Mouse (Mus musculus) heart, adult 8-10 months (tissue): ENCODE data around the gene Wdhd1. TPM values are rescaled to one million over a fixed set of nuclear protein-coding genes. Genes with fewer than 3 reads are reported as not detected.

Source experiments
- DNase-seq: peaks from one replicate; pipeline ENCODE4 v3.0.0; 2022; ENCODE audit warnings: low spot score
- total RNA-seq, 4 experiments: library from RNA; stranded (reverse); gene quantifications; 2 replicates each; pipeline ENCODE4 v1.2.4; 2022

The Wdhd1 gene
- total RNA-seq, 4 experiments from 2014 or later = 0.57 to 1.1 (median 0.78) TPM

DNA sequence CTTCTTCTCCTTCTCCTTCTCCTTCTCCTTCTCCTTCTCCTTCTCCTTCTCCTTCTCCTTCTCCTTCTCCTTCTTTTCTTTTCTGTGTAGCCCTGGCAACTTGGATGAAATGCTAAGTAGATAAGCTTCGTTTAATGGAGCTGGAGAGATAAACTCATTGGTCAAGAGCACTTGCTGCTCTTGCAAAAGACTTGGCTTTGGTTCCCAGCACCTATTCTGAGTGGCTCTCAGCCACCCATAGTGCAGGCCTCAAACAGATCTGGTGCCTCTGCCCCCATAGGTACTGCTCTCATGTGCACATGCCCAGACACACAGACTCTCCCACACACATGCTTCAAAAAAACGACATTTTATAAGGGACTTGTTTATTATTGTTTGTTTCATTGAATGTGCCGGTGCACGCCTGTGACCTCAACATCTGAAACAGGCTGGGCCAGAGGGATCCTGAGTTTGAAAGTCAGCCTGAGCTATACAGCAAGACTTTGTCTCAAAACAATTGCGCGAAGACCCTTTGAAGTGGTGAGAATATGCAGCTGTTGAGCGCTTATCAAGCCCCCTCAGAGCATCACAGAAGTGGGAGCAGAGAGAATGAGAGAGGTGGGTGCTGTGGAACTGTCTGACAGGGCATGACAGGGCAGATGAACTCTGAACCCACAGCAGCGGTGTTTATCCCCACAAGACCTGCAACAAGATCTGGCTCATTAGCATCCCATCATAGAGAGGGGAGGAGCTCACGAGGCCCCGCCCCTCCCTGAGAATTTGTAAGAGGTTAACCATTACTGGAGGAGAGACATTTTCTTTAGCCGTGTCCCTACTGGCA is 53.8 kb downstream of the Wdhd1 start:
- DNase-seq = no peak

DNA sequence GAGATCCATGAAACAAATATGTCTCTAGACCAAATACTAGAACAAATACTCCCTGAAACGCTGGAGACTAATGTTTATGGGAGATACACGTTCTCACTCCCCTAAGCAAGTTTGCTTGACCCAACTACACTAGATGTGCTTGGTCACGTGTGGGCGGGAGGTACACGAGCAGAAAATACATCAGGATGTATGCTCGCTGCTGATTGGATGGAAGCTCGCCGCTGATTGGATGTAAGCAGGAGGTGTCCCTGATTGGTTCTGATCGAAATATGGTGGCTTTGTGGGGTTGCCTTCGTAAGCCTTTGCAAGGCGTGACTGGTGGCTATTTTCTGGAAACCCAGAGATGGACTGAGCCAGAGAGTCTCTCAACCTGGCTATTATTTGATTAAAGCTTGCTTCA is 55.1 kb downstream of the Wdhd1 start:
- DNase-seq = no peak

DNA sequence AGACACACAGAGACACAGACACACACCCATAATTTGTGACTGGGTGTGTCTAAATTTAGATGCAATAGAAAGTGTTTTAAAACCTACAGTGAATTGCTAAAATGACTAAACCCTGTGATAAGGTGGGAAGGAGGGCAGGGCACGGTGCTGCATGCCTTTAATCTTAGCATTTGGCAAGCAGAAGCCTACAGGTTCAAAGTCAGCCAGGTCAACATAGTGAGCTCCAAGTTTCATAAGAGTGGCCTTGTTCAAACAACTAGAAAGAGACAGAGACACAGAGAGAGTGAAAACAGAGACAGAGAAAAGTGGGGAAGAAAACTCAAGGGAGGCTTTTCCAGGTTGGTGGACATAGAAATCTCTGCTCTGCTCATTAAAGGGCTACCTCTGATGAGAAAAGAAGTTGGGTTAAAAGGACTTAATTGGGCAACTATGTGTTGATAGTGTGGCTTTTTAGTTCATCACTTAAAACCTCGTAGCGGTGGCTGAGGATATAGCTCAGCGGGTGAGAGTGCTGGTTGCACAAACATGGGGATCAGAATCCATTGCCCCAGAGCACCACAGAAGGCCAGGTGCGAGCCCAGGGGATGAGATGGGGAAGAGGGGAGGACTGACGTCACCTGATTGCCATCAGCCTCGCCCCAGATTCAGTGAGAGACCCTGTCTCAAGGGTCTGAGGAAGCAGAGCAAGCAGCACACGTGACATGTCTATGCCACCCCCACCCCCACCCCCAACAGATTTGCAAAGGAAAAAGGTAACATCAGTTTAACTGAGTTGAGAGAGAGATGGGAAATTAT is 56.2 kb downstream of the Wdhd1 start:
- DNase-seq = no peak

DNA sequence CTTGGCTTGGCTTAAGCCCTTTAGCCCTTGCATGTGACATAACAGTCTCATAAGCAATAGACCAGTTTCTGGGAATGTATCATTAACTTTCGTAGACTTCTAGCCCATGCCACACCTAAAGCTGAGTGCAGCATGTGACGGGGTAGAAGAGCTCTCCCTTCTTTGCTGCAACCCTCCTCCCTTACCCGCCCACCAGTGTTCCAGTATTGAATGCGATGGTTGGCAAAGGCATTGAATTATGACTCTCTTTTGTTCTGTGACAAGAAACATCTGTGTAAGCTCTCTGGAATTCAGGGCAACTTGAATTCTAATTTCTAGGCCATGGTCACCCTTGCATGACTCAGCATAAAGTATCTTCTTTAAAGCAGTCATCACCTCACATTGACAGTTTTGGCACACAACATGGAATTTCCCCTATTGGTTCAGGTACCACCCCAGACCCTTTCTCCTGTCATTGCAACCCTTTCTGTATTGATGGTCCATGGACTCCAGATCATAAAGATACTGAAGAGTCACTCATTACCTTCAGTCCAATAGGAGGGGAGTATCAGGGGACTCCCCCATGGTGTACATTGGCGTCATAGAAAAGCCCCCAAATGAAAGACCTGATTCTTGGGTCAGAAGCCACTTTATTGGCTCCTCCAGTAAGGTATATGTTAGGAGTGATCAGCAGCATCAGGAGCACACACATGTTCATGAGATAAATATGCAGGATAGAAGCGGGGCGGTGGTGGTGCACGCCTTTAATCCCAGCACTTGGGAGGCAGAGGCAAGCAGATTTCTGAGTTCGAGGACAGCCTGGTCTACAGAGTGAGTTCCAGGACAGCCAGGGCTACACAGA is 57.7 kb downstream of the Wdhd1 start:
- DNase-seq = no peak

DNA sequence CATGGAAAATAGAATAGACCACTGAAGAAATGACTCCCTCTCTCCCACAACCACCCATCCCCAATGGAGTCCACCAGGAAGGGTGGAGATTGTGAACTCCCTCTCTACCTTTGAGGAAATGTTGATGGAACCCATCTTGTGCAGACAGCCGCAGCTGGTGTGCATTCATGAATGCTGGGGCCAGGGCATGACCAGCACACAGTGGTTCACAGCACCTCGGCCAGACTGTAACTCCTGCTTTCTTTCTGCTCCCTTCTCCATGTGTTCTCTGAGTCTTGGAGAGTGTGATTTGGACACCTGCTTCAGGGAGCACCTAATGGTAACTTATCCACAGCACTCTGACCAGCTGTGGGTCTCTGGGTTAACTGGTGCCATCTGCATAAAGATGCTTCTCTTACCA is 60.1 kb downstream of the Wdhd1 start:
- DNase-seq = no peak

DNA sequence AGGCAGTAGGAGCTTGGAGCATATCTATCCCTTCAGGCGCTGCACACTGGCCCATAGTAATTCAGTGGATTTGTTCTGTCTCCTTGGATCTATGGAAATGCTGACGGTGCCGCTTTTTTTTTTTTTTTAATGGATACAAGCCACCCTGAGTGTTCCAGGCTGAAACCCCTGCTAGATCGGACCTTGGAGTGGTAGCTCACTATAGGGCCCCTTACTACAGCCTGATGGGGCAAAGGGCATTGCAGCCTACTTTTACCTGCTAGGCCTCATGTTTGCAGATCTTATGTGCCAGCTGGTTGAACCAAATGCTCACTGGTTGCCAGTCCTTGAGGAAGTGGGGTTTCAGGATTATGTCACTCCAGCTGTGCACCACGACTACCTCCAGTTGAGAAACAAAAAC is 62.3 kb downstream of the Wdhd1 start:
- DNase-seq = no peak

DNA sequence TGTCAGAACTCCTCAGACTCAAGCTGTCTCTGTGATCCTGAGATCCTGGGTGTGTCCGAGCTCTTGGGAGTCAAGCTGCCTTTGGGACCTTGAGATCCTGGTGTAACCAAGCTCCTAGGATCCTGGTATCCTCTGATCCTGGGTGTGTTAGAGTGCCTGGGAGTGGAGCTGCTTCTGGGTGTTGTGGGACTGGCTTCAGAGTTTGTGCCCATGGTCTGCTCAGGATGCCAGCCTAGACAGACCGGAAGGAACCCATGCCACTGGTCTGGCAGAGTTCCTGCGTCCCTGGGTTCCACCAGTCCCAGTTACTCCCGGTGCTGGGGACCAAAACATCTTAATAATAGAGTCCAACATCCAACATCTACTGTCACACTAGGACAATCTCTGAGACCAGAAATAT is 63.4 kb downstream of the Wdhd1 start:
- DNase-seq = no peak

DNA sequence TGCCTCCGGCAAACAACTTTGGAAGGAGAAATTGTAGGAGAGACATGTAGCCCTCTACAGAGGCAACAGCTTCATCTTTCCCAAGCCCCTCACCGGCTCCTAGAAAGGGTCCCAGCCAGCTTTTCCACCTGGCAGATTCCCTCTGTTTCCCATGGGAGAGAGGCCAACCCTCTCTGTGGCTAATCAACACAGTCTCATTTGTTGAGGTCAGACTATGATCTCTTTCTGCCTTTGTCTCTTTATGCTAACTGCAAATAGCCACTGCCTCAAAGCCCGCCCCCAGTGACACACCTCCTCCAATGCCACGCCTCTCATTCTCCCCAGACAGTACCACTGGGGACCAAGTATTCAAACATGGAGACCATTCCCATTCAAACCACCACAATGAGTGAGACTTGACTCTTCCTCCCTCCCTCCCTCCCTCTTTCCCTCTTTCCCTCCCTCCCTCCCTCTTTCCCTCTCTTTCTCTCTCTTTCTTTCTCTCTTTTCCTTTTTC is 66.9 kb downstream of the Wdhd1 start:
- DNase-seq = no peak

DNA sequence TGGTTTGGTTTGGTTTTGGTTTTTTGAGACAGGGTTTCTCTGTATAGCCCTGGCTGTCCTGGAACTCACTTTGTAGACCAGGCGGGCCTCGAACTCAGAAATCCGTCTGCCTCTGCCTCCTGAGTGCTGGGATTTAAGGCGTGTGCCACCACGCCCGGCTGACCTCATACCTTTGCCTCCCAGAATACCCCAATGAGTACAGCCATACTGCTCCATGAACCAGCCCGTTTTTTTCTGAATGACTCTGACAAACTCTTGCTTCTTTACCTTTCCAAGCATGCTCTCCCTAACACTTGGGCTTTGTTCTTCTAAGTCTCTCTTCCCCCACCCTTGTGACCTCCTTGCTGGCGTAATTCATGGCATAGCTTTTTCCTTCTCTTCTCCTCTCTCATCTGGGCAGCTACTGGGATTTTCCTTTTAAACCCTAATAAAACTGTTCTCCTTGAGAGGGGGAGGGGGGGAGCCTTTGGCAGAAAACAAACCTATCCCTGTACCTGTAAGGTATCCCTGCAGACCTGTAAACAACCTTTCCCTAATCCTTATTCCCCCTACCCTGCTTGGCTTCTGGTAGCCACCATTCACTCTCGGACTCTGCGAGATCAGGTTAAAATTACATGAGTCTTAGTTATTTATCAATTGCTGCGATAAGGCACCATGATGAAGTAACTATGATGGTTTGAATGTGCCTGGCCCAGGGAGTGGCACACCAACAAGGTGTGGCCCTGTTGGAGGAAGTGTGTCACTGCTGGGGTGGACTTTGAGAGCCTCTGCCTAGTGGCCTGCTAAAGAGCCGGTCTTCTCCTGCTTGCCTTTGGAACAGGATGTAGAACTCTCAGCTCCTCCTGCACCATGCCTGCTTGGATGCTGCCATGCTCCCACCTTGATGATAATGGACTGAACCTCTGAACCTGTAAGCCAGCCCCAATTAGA is 67.8 kb downstream of the Wdhd1 start:
- DNase-seq = no peak

DNA sequence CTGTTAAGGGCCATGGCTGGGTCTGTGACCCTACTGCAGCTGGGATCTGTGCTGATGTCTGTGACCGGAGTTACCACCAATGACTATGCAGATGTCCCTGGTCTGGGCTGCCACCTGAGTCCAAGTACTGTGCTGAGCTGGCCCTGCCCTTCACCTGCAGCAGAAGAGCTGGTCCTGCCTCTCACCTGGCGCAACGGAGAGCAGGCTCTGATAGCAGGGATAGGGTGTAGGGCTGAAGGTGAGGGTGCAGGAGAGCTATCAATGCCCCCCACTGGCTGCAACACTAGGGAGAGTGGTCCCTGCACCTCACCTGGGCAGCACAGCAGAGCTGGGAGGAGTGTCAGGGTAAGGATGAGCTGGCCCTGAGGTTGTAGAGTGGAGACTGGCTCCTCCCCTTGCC is 70.1 kb downstream of the Wdhd1 start:
- DNase-seq = no peak

DNA sequence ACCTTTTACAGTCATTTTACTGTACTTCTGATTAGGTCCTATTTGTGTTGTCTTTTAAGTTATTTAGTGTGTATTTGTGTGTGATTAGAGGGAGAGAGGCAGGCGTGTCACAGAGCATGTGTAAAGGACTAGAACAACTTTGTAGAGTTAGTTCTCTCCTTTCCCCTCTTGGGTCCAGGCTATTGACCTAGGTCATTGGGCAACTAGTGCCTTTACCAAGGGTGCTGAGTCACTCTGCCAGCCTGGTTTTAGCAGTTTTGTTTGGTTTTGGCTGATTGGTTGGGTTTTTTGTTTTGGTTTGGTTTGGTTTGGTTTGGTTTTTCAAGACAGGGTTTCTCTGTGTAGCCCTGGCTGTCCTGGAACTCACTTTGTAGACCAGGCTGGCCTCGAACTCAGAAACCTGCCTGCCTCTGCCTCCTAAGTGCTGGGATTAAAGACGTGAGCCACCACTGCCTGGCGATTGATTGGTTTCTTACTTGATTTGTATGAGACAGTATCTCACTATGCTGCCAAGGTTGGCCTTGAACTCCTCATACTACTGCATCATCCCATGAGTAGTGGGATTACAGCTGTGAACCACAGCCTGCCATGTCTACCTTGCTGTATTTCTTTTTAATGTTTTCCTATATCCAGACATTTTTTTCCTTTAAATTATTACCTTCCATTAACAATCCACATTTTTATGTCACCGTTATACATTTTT is 71.2 kb downstream of the Wdhd1 start:
- DNase-seq = no peak

DNA sequence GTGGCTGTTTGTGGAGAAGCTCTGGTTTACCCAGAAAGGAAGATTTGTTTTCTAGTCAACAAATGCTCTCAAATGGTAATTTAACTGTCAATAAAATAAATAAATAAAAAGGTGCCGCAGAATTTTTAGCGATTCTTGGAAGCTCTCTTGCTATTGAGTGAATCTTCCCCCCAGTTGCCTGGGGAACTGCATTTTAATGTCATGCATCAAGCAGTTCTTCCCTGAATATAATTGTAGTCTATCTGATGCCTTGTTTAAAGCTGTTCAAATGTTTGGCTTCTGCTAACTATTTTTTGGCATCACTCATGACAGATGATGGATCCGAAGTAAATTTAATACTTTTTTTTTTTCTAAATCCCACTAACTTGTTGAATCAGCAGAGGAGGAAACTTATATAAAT is 79.3 kb downstream of the Wdhd1 start:
- no peak for DNase-seq

DNA sequence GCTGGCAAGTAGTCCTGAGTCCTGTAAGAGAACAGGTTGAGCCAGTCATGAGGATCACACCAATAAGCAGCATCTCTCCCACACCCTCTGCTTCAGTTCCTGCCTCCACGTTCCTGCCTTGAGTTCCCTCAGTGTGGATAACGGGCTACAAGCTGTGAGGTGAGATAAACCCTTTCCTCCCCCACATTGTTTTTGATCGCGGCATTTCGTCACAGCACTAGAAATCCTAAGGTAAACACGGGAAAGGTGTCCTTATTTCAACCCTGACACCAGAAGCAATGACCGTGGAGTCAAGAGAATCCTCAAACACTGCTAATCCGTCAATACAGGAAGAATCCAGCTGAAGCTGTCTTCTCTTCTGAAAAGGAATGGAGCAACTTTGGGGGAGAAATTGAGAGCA is 79.9 kb downstream of the Wdhd1 start:
- DNase-seq = no peak

DNA sequence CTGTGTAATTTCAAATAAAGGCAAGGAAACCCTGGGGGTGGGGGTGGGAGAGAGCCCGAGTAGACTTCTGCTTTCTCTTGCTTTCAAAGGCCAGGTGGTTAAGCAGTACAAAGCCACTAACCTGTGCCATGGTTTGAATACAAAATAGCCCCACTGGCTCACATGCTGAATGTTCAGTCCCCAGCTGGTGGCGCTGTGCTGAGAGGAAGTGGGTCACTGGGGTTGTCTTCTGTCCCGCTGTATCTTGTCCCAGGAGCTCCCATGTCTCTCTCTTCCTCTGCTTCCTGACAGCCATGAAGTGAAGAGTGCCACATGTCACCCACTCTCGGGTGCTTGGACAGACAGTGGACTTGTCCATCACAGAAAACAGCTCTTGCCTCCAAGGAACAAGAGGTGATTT is 82.6 kb downstream of the Wdhd1 start:
- no peak for DNase-seq

DNA sequence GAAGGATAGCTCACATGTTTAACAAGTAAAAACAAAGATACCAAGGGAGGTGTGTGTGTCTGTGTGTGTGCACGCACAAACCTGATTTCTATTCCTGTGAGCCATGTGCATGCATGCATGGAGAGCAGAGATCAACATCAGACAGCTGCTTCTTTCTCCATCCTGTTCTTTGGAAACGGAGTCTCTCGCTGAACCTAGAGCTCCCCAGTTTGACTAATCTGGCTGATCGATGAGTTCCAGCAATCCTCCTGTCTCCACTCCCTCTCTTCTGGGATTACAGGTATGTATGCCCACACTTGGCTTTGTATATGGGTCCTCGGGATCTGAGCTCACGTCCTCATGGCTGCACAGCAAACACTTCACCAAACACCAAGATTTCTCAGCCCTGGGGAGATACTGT is 83.2 kb downstream of the Wdhd1 start:
- DNase-seq = no peak

DNA sequence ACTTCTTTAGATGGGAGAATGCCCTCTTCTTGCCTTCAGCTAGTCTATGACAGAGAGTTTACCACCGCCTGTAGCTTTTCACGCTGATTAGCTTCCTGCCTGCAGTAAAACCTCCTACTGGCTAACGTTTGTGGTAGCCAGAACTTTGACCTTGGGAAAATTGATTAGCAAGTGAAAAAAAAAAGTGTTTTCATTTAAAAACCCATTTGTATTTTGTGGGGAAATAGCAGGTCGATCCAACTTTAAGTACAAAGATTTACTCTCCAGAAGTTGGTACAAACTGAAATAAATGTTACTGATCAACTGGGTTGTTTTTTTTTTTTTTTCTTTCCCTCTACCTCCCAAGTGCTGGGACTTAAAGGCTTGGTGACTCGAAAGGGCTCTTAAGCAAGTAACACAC is 84.8 kb downstream of the Wdhd1 start:
- no peak for DNase-seq
